Mouse (Mus musculus) limb, embryonic 14.5 days (tissue): Measurements from ENCODE around the gene Aen. TPM values are rescaled to one million over a fixed set of nuclear protein-coding genes. Genes with fewer than 3 reads are reported as not detected.

Source experiments
- ATAC-seq: fragments of 200-750 bp; cut with Nextera tagmentation; 2 replicates; pipeline ENCODE4 v1.8.0; 2017; ENCODE audit warnings: low read depth, moderate number of reproducible peaks, moderate TSS enrichment; ENCODE audit not compliant: low FRiP score
- DNase-seq: peaks from one replicate; pipeline ENCODE4 v3.0.0-alpha.2; 2015; ENCODE audit warnings: low spot score
- H3K27ac ChIP-seq: fragments of 300-500 bp; sonication (generic); replicated peaks from 2 replicates; pipeline ENCODE4 v1.5.1; 2014; ENCODE audit warnings: low read depth, mild to moderate bottlenecking, low read length, moderate library complexity, mixed read lengths
- H3K27me3 ChIP-seq: fragments of 300-500 bp; sonication (generic); 2 replicates; pipeline ENCODE4 v1.6.1; 2014; ENCODE audit warnings: low read length, mixed read lengths; ENCODE audit not compliant: control insufficient read depth, insufficient read depth
- H3K36me3 ChIP-seq: fragments of 300-500 bp; sonication (generic); 2 replicates; pipeline ENCODE4 v1.6.1; 2014; ENCODE audit warnings: mild to moderate bottlenecking, low read length, moderate library complexity, mixed read lengths; ENCODE audit not compliant: control insufficient read depth, insufficient read depth
- H3K4me1 ChIP-seq: fragments of 300-500 bp; sonication (generic); 2 replicates; pipeline ENCODE4 v1.6.1; 2014; ENCODE audit warnings: antibody characterized with exemption, low read length, mixed read lengths; ENCODE audit not compliant: control insufficient read depth, insufficient read depth
- H3K4me2 ChIP-seq: fragments of 300-500 bp; sonication (generic); replicated peaks from 2 replicates; pipeline ENCODE4 v1.6.1; 2014; ENCODE audit warnings: low read depth, mild to moderate bottlenecking, low read length, moderate library complexity; ENCODE audit not compliant: severe bottlenecking
- H3K4me3 ChIP-seq: fragments of 300-500 bp; sonication (generic); replicated peaks from 2 replicates; pipeline ENCODE4 v1.5.1; 2014; ENCODE audit warnings: low read length
- H3K9ac ChIP-seq: fragments of 300-500 bp; sonication (generic); 2 replicates; pipeline ENCODE4 v1.6.1; 2014; ENCODE audit warnings: mild to moderate bottlenecking, low read depth, low read length, moderate library complexity; ENCODE audit not compliant: severe bottlenecking
- H3K9me3 ChIP-seq: fragments of 300-500 bp; sonication (generic); 2 replicates; pipeline ENCODE4 v1.6.1; 2016; ENCODE audit warnings: low read length; ENCODE audit not compliant: control insufficient read depth
- POLR2A ChIP-seq: fragments of 200-500 bp; IDR thresholded peaks from 2 replicates; pipeline ENCODE4 v1.8.0; 2012; ENCODE audit warnings: inconsistent platforms, mild to moderate bottlenecking, moderate library complexity, borderline replicate concordance; ENCODE audit not compliant: insufficient read depth, insufficient read length; ENCODE audit errors: extremely low read depth
- WGBS: fragments of 180-500 bp; shearing (Covaris S2); extraction: QIAGEN DNeasy Blood & Tissue Kit; methylation state at CpG from one replicate; pipeline ENCODE4 v1.1.7; 2014; 5-methylcytosine and 5-hydroxymethylcytosine counted together
- polyA plus RNA-seq, 2 experiments: library from polyadenylated mRNA; depleted of rRNA in 1 of 2; stranded (reverse) in 1 of 2; unstranded in 1 of 2; fragments of >200 nt; fragmentation: Nextera tagmentation in 1 of 2; extraction: Ambion mirVana in 1 of 2; gene quantifications; 2 replicates each; pipeline versions ENCODE4 v1.2.1 to v1.2.3; 2012 to 2014

The Aen gene
- polyA plus RNA-seq, 2 experiments, result 29.2 to 34.1 TPM

GRCm38 (mm10) chr7:78895021-78895652, 517 bp upstream of the Aen start:
- no peaks in the 10 kb centered on the region for H3K9me3 ChIP-seq
- peaks cover 8% of the 10 kb centered on the region; the same call in 1 of the 2 replicates for H3K4me1 ChIP-seq
- H3K9ac ChIP-seq, result peak overlapping the region; percentile 38; the same call in 1 of the 2 replicates
- no peaks in the 10 kb centered on the region for H3K27me3 ChIP-seq
- 54% methylated on average over 13 of the region's 13 CpGs for WGBS
- no peak overlapping the region for H3K27ac ChIP-seq
- peak overlapping the region; percentile 57 for H3K4me2 ChIP-seq
- H3K36me3 ChIP-seq, result no peaks in the 10 kb centered on the region
- no peak for TF ChIP-seq POLR2A
- H3K4me3 ChIP-seq, result peak overlapping the region; percentile 80
- DNase-seq (no peak), ATAC-seq (0 out of 2 replicates have a peak, but pooled peaks have one; percentile 21)

DNA sequence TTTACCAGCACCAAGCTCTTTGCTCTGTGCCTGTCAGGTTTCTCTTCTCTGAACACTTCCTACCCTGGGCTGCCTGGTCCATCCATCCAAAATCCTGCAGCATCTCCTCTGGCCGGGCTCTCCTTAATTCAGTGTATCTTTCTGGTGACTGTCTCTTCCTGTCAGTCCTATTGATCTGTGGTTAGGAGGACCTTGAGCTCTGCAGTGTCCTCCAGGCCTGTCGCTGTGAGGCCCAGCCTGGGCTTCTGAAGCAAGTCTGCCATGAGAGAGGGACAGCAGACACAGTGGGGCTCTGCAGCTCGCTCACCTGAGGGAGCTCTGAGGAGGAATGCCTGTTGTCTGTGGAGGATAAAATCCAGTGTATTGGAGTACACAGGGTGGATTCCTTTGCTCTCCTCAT, 1.9 kb downstream of the Aen start:
- WGBS, result 92% methylated on average over 3 of the region's 3 CpGs
- no peak overlapping the region for H3K4me3 ChIP-seq
- no peak overlapping the region for H3K4me2 ChIP-seq

DNA sequence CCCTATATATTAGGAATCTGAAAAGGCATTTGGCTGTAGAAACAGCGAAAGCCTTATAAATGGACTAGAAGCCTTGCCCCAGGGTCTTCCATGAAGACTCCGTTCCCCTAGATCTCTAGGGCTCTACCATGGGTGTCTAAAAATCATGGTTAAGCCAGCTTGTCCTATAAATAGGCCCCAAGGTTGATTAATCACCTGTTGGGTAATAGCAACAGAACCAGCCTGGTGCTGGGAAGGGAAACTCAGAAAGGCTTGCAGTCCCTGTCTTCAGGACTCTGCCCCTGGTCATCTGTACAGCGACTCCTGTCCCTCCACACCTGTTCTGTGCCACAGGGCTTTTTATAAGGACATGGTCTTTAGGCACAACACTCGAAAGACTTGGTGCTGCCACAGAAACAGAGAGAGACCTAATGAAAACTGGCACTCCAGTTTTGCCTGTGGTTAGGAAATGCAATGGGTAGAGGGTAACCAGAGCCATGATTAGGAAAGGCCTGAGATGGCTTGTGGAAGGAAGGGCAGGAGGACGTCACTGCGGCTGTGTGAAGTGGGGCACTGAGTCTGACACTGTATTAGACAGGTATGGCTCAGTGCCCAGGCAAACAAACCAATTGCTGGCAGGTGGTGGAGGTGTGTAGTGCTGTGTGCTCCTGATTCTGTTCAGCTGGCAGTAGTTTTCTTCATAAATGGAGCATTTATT, 7.7 kb downstream of the Aen start:
- TF ChIP-seq POLR2A, result no peak
- Histone ChIP-seq H3K4me2 (no peak overlapping the region), H3K4me1 (no peaks in the 10 kb centered on the region), H3K9ac (no peak overlapping the region), H3K27me3 (no peaks in the 10 kb centered on the region), H3K36me3 (peaks cover 31% of the 10 kb centered on the region), H3K27ac (no peak overlapping the region), H3K4me3 (no peak overlapping the region), H3K9me3 (no peaks in the 10 kb centered on the region)
- WGBS, result 86% methylated on average over 6 of the region's 6 CpGs
- ATAC-seq (no peak), DNase-seq (no peak)

More for the DNA sequence above, 1.9 kb downstream of the Aen start:
- H3K36me3 ChIP-seq, result peaks cover 10% of the 10 kb centered on the region
- DNase-seq, result no peak
- no peaks in the 10 kb centered on the region for H3K9me3 ChIP-seq
- H3K4me1 ChIP-seq, result peaks cover 8% of the 10 kb centered on the region; the same call in 1 of the 2 replicates
- ATAC-seq, result no peak
- H3K27ac ChIP-seq, result no peak overlapping the region
- H3K27me3 ChIP-seq, result no peaks in the 10 kb centered on the region
- TF ChIP-seq POLR2A, result no peak
- H3K9ac ChIP-seq, result no peak overlapping the region

DNA sequence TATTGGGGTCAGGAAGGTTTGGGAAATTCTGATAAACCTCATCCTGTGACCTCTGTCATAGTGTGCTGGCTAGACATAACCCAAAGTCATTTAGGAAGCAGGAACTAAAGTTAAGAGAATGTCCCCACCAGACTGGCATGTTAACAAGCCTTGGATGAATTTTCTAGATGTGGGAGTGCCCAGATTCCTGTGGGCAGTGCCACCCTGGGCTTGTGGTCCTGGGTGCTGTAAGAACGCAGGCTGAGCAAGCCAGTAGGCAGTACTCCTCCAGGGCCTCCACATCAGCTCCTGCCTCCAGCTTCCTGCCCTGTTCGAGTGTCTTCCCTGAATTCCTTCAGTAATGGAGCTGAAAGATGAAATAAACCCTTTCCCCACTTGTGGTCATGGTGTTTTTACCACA, 8.5 kb downstream of the Aen start:
- H3K27ac ChIP-seq, result no peak overlapping the region

DNA sequence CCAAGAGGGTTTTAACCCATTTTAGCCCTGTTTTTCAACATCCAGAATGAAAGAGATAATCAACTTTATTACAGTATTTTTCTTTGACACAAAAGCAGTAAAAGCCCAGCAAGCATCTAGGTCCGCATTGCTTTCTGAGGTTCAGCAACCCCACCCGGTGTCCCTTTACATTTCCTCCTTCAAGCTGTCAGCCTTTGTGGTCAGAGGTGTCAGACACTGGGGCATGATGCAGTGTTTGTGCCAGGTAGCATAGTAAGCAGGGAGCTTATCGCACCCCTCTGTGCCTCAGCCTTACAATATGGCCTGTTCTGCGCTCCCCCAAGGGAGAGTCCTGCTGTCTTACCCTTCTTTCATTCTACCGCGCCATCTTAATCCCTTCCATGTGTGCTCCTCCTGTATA, 13.4 kb downstream of the Aen start:
- no peak overlapping the region for H3K4me3 ChIP-seq
- no peaks in the 10 kb centered on the region for H3K27me3 ChIP-seq
- H3K27ac ChIP-seq, result no peak overlapping the region
- H3K4me1 ChIP-seq, result peaks cover 6% of the 10 kb centered on the region; the same call in 1 of the 2 replicates
- WGBS, result 80% methylated on average over 6 of the region's 6 CpGs
- H3K4me2 ChIP-seq, result no peak overlapping the region
- no peaks in the 10 kb centered on the region for H3K9me3 ChIP-seq
- ATAC-seq, result no peak
- H3K9ac ChIP-seq, result no peak overlapping the region
- no peak for DNase-seq
- H3K36me3 ChIP-seq, result peaks cover 19% of the 10 kb centered on the region
- TF ChIP-seq POLR2A, result no peak

More for the DNA sequence above, 8.5 kb downstream of the Aen start:
- Histone ChIP-seq H3K4me3 (no peak overlapping the region), H3K36me3 (peaks cover 31% of the 10 kb centered on the region), H3K4me2 (no peak overlapping the region), H3K9me3 (no peaks in the 10 kb centered on the region), H3K4me1 (no peaks in the 10 kb centered on the region), H3K27me3 (no peaks in the 10 kb centered on the region), H3K9ac (no peak overlapping the region)
- DNase-seq (no peak), ATAC-seq (no peak)
- WGBS, result 86% methylated on average over 2 of the region's 2 CpGs
- no peak for TF ChIP-seq POLR2A
